Mouse (Mus musculus) neural tube, embryonic 11.5 days (tissue): Measurements from ENCODE around the gene Chn2. TPM values are rescaled to one million over a fixed set of nuclear protein-coding genes. Genes with fewer than 3 reads are reported as not detected.

ENCODE experiments used
- ATAC-seq: fragments of 200-750 bp; cut with Nextera tagmentation; 2 replicates; pipeline ENCODE4 v1.8.0; 2017; ENCODE audit warnings: moderate number of reproducible peaks, mild to moderate bottlenecking, moderate TSS enrichment, moderate library complexity; ENCODE audit not compliant: insufficient read depth, low FRiP score, low TSS enrichment
- DNase-seq: peaks from one replicate; pipeline ENCODE4 v3.0.0-alpha.2; 2015; ENCODE audit warnings: low spot score
- H3K27ac ChIP-seq: fragments of 300-500 bp; sonication (generic); 2 replicates; pipeline ENCODE4 v1.5.1; 2014; ENCODE audit warnings: low read depth, mild to moderate bottlenecking, low read length
- H3K27me3 ChIP-seq: fragments of 300-500 bp; sonication (generic); 2 replicates; pipeline ENCODE4 v1.6.1; 2014; ENCODE audit warnings: mild to moderate bottlenecking, low read length, mixed read lengths; ENCODE audit not compliant: control insufficient read depth, insufficient read depth
- H3K36me3 ChIP-seq: fragments of 300-500 bp; sonication (generic); 2 replicates; pipeline ENCODE4 v1.6.1; 2014; ENCODE audit warnings: mild to moderate bottlenecking, low read length, moderate library complexity, mixed read lengths; ENCODE audit not compliant: control insufficient read depth, insufficient read depth
- H3K4me1 ChIP-seq: fragments of 300-500 bp; sonication (generic); 2 replicates; pipeline ENCODE4 v1.6.1; 2014; ENCODE audit warnings: low read length, mixed read lengths; ENCODE audit not compliant: control insufficient read depth, insufficient read depth
- H3K4me2 ChIP-seq: fragments of 300-500 bp; sonication (generic); 2 replicates; pipeline ENCODE4 v1.6.1; 2014; ENCODE audit warnings: low read depth, mild to moderate bottlenecking, moderate library complexity
- H3K4me3 ChIP-seq: fragments of 300-500 bp; sonication (generic); 2 replicates; pipeline ENCODE4 v1.5.1; 2014; ENCODE audit warnings: low read depth, low read length
- H3K9ac ChIP-seq: fragments of 300-500 bp; sonication (generic); 2 replicates; pipeline ENCODE4 v1.6.1; 2014; ENCODE audit warnings: mild to moderate bottlenecking, low read length
- H3K9me3 ChIP-seq: fragments of 300-500 bp; sonication (generic); 2 replicates; pipeline ENCODE4 v1.6.1; 2016; ENCODE audit warnings: low read length; ENCODE audit not compliant: control insufficient read depth
- WGBS: fragments of 180-500 bp; shearing (Covaris S2); extraction: QIAGEN DNeasy Blood & Tissue Kit; methylation state at CpG from one replicate; pipeline ENCODE4 v1.1.7; 2014; 5-methylcytosine and 5-hydroxymethylcytosine counted together
- polyA plus RNA-seq: library from polyadenylated mRNA; unstranded; fragments of >200 nt; fragmentation: Nextera tagmentation; extraction: Ambion mirVana; gene quantifications from 2 replicates; pipeline ENCODE4 v1.2.1, GENCODE M21; 2014

Chn2 gene
- polyA plus RNA-seq, 1 experiment from 2014 or later, result 24.2 TPM

GRCm38 (mm10) chr6:54256397-54256796 is 217.0 kb downstream of the Chn2 start:
- WGBS, result 78% methylated on average over 10 of the region's 10 CpGs
- no peak overlapping the region for H3K27ac ChIP-seq
- ATAC-seq (no peak), DNase-seq (no peak)
- no peaks in the 10 kb centered on the region for H3K27me3 ChIP-seq
- H3K4me3 ChIP-seq, result no peak overlapping the region
- H3K4me2 ChIP-seq, result no peak overlapping the region
- no peak overlapping the region for H3K9ac ChIP-seq
- no peaks in the 10 kb centered on the region for H3K36me3 ChIP-seq
- no peaks in the 10 kb centered on the region for H3K9me3 ChIP-seq
- no peaks in the 10 kb centered on the region for H3K4me1 ChIP-seq

- no peaks in the 10 kb centered on the region for H3K4me1 ChIP-seq
- H3K9ac ChIP-seq, result no peak overlapping the region
- no peak for ATAC-seq
- H3K4me2 ChIP-seq, result no peak overlapping the region
- no peaks in the 10 kb centered on the region for H3K9me3 ChIP-seq
- H3K4me3 ChIP-seq, result no peak overlapping the region
- DNase-seq, result no peak
- WGBS, result 78% methylated on average over 3 of the region's 3 CpGs
- H3K27ac ChIP-seq, result no peak overlapping the region
- H3K36me3 ChIP-seq, result no peaks in the 10 kb centered on the region
- H3K27me3 ChIP-seq, result no peaks in the 10 kb centered on the region
Observed at GRCm38 (mm10) chr6:54257552-54257951, 218.2 kb downstream of the Chn2 start.

GRCm38 (mm10) chr6:54258462-54258861 is 219.1 kb downstream of the Chn2 start:
- H3K4me2 ChIP-seq, result no peak overlapping the region
- no peaks in the 10 kb centered on the region for H3K36me3 ChIP-seq
- H3K4me1 ChIP-seq, result no peaks in the 10 kb centered on the region
- H3K27ac ChIP-seq, result no peak overlapping the region
- ATAC-seq (no peak), DNase-seq (no peak)
- no peak overlapping the region for H3K9ac ChIP-seq
- 84% methylated on average over 5 of the region's 5 CpGs for WGBS
- H3K4me3 ChIP-seq, result no peak overlapping the region
- H3K27me3 ChIP-seq, result no peaks in the 10 kb centered on the region
- H3K9me3 ChIP-seq, result no peaks in the 10 kb centered on the region

- H3K9ac ChIP-seq, result no peak overlapping the region
- H3K36me3 ChIP-seq, result no peaks in the 10 kb centered on the region
- no peak for DNase-seq
- H3K27ac ChIP-seq, result no peak overlapping the region
- H3K9me3 ChIP-seq, result no peaks in the 10 kb centered on the region
- H3K27me3 ChIP-seq, result no peaks in the 10 kb centered on the region
- no peak overlapping the region for H3K4me2 ChIP-seq
- 72% methylated on average over 2 of the region's 2 CpGs for WGBS
- ATAC-seq, result no peak
- no peak overlapping the region for H3K4me3 ChIP-seq
- H3K4me1 ChIP-seq, result no peaks in the 10 kb centered on the region
Observed at GRCm38 (mm10) chr6:54262732-54263131, 223.4 kb downstream of the Chn2 start.

GRCm38 (mm10) chr6:54263890-54264289 is 224.5 kb downstream of the Chn2 start:
- H3K4me3 ChIP-seq, result no peak overlapping the region
- no peak for ATAC-seq
- H3K27ac ChIP-seq, result no peak overlapping the region
- DNase-seq, result no peak
- no peaks in the 10 kb centered on the region for H3K9me3 ChIP-seq
- H3K36me3 ChIP-seq, result no peaks in the 10 kb centered on the region
- no peak overlapping the region for H3K4me2 ChIP-seq
- WGBS, result 89% methylated on average over 2 of the region's 2 CpGs
- no peaks in the 10 kb centered on the region for H3K4me1 ChIP-seq
- H3K9ac ChIP-seq, result no peak overlapping the region
- no peaks in the 10 kb centered on the region for H3K27me3 ChIP-seq

GRCm38 (mm10) chr6:54264537-54264936 is 225.2 kb downstream of the Chn2 start:
- no peak for DNase-seq

GRCm38 (mm10) chr6:54265384-54265783 is 226.0 kb downstream of the Chn2 start:
- Histone ChIP-seq H3K9ac (no peak overlapping the region), H3K4me2 (no peak overlapping the region), H3K9me3 (no peaks in the 10 kb centered on the region), H3K4me3 (no peak overlapping the region), H3K36me3 (no peaks in the 10 kb centered on the region), H3K4me1 (no peaks in the 10 kb centered on the region), H3K27ac (no peak overlapping the region), H3K27me3 (no peaks in the 10 kb centered on the region)
- WGBS, result 95% methylated on average over 6 of the region's 6 CpGs
- no peak for ATAC-seq
- no peak for DNase-seq

More at GRCm38 (mm10) chr6:54264537-54264936, 225.2 kb downstream of the Chn2 start:
- Histone ChIP-seq H3K4me1 (no peaks in the 10 kb centered on the region), H3K27me3 (no peaks in the 10 kb centered on the region), H3K27ac (no peak overlapping the region), H3K9ac (no peak overlapping the region), H3K9me3 (no peaks in the 10 kb centered on the region), H3K4me2 (no peak overlapping the region), H3K36me3 (no peaks in the 10 kb centered on the region), H3K4me3 (no peak overlapping the region)
- WGBS, result 80% methylated on average over 7 of the region's 7 CpGs
- ATAC-seq, result no peak

- peak overlapping the region; percentile 13 for H3K4me3 ChIP-seq
- no peaks in the 10 kb centered on the region for H3K36me3 ChIP-seq
- H3K4me1 ChIP-seq, result peaks cover 13% of the 10 kb centered on the region
- H3K27me3 ChIP-seq, result no peaks in the 10 kb centered on the region
- H3K9me3 ChIP-seq, result no peaks in the 10 kb centered on the region
- H3K27ac ChIP-seq, result peak overlapping the region; percentile 70
- DNase-seq (peak; percentile 32), ATAC-seq (no peak)
- peak overlapping the region; percentile 6 for H3K4me2 ChIP-seq
- peak overlapping the region; percentile 47 for H3K9ac ChIP-seq
- 53% methylated on average over 14 of the region's 14 CpGs for WGBS
Observed at GRCm38 (mm10) chr6:54272556-54273378, 233.4 kb downstream of the Chn2 start.

- Histone ChIP-seq H3K4me1 (peaks cover 13% of the 10 kb centered on the region), H3K27me3 (no peaks in the 10 kb centered on the region), H3K36me3 (no peaks in the 10 kb centered on the region), H3K4me3 (peak overlapping the region; percentile 13), H3K4me2 (peak overlapping the region; percentile 6; the same call in 1 of the 2 replicates), H3K9me3 (no peaks in the 10 kb centered on the region), H3K27ac (no peak overlapping the region), H3K9ac (peak overlapping the region; percentile 47)
- WGBS, result 33% methylated on average over 6 of the region's 6 CpGs
- DNase-seq (no peak), ATAC-seq (no peak)
Observed at GRCm38 (mm10) chr6:54273379-54273730, 234.0 kb downstream of the Chn2 start.
